Mouse (Mus musculus) stomach, postnatal 0 days (tissue): ENCODE results near the gene Acss1. TPM values are rescaled to one million over a fixed set of nuclear protein-coding genes. Genes with fewer than 3 reads are reported as not detected.

Experiments
- ATAC-seq: fragments of 200-750 bp; cut with Nextera tagmentation; 2 replicates; pipeline ENCODE4 v1.8.0; 2017; ENCODE audit not compliant: low FRiP score, low TSS enrichment
- DNase-seq: peaks from one replicate; pipeline ENCODE4 v3.0.0-alpha.2; 2016; ENCODE audit warnings: low spot score
- H3K27ac ChIP-seq: fragments of 300-500 bp; sonication (generic); replicated peaks from 2 replicates; pipeline ENCODE4 v1.5.1; 2014; ENCODE audit warnings: mild to moderate bottlenecking, control low read depth
- H3K27me3 ChIP-seq: fragments of 300-500 bp; sonication (generic); 2 replicates; pipeline ENCODE4 v1.6.1; 2014; ENCODE audit warnings: low read length; ENCODE audit not compliant: control insufficient read depth, insufficient read depth
- H3K36me3 ChIP-seq: fragments of 300-500 bp; sonication (generic); 2 replicates; pipeline ENCODE4 v1.6.1; 2014; ENCODE audit warnings: low read length, mixed read lengths; ENCODE audit not compliant: control insufficient read depth, insufficient read depth
- H3K4me1 ChIP-seq: fragments of 300-500 bp; sonication (generic); replicated peaks from 2 replicates; pipeline ENCODE4 v1.6.1; 2014; ENCODE audit warnings: antibody characterized with exemption; ENCODE audit not compliant: control insufficient read depth, insufficient read depth
- H3K4me2 ChIP-seq: fragments of 300-500 bp; sonication (generic); replicated peaks from 2 replicates; pipeline ENCODE4 v1.6.1; 2014; ENCODE audit warnings: low read depth, mild to moderate bottlenecking, control low read depth, moderate library complexity
- H3K4me3 ChIP-seq: fragments of 300-500 bp; sonication (generic); 2 replicates; pipeline ENCODE4 v1.5.1; 2014; ENCODE audit warnings: low read depth, low read length, control low read depth
- H3K9ac ChIP-seq: fragments of 300-500 bp; sonication (generic); 2 replicates; pipeline ENCODE4 v1.6.1; 2014; ENCODE audit warnings: mild to moderate bottlenecking, low read length, control low read depth, mixed read lengths
- H3K9me3 ChIP-seq: fragments of 300-500 bp; sonication (generic); 2 replicates; pipeline ENCODE4 v1.6.1; 2016; ENCODE audit warnings: low read length; ENCODE audit not compliant: control insufficient read depth
- CTCF ChIP-seq: IDR thresholded peaks from 2 replicates; pipeline ENCODE4 v1.5.1; 2016; ENCODE audit warnings: antibody characterized with exemption, low read depth, mild to moderate bottlenecking, moderate library complexity
- EP300 ChIP-seq: optimal IDR thresholded peaks from 2 replicates; pipeline ENCODE3; 2016; ENCODE audit warnings: antibody characterized with exemption
- WGBS: fragments of 180-500 bp; shearing (Covaris S2); extraction: QIAGEN DNeasy Blood & Tissue Kit; methylation state at CpG from one replicate; pipeline ENCODE4 v1.1.7; 2014; 5-methylcytosine and 5-hydroxymethylcytosine counted together
- polyA plus RNA-seq: library from polyadenylated mRNA; unstranded; fragments of >200 nt; fragmentation: Nextera tagmentation; extraction: Ambion mirVana; gene quantifications from 2 replicates; pipeline ENCODE4 v1.2.1, GENCODE M21; 2015

The Acss1 gene
- polyA plus RNA-seq, 1 experiment from 2014 or later, result 28.2 TPM

DNA sequence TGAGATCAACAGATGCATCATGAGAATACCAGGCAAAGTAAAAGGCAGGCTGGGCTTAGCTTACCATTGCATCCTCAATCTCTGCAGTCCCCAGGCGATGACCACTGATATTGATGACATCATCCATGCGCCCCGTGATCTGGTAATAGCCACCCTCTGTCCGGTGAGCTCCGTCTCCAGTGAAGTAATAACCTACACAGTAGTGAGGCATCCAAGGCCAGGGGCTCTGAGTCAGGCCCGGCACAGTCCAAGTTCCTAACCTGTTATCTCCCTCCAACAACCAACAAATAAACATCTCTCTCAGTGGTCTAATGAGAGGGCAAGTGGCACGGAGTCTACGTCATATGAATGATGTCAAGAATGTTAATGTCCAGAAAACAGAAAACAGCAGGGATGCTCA, 43.4 kb downstream of the Acss1 start:
- H3K36me3 ChIP-seq, result peaks cover 10% of the 10 kb centered on the region; the same call in 1 of the 2 replicates
- H3K4me3 ChIP-seq, result no peak overlapping the region
- DNase-seq, result no peak
- no peak overlapping the region for H3K4me2 ChIP-seq
- H3K9me3 ChIP-seq, result no peaks in the 10 kb centered on the region
- H3K27ac ChIP-seq, result no peak overlapping the region
- no peaks in the 10 kb centered on the region for H3K4me1 ChIP-seq
- WGBS, result 87% methylated on average over 8 of the region's 8 CpGs
- H3K27me3 ChIP-seq, result no peaks in the 10 kb centered on the region
- no peak for ATAC-seq
- H3K9ac ChIP-seq, result no peak overlapping the region
- TF ChIP-seq EP300 (no peak), CTCF (no peak)

DNA sequence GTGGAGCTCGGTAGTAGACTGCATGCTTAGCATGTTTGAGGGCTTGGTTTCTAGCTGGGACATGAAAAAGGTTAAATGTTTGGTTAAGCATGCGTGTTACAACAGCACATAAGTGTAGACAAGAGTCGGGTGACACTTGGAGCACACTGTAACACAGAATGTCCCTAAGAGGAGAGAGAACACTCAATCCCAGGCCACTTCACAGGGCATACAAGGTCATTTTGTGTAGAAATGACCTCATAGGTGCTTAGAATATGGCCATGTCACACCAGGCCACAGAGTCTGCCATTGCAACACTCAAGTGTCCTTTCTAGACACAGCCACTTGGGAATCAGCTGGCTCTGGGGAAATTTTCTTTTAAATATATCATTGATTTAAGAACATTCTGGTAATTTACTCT, 44.3 kb downstream of the Acss1 start:
- no peak for ATAC-seq
- Histone ChIP-seq H3K9ac (no peak overlapping the region), H3K27ac (no peak overlapping the region), H3K27me3 (no peaks in the 10 kb centered on the region), H3K4me2 (no peak overlapping the region), H3K4me1 (no peaks in the 10 kb centered on the region), H3K9me3 (no peaks in the 10 kb centered on the region), H3K36me3 (peaks cover 10% of the 10 kb centered on the region; the same call in 1 of the 2 replicates), H3K4me3 (no peak overlapping the region)
- no peak for DNase-seq
- 72% methylated on average over 3 of the region's 3 CpGs for WGBS
- TF ChIP-seq EP300, result no peak
- no peak for TF ChIP-seq CTCF

GRCm38 (mm10) chr2:150621698-150622097, 46.6 kb downstream of the Acss1 start:
- Histone ChIP-seq H3K4me3 (no peak overlapping the region), H3K9ac (no peak overlapping the region), H3K36me3 (peaks cover 10% of the 10 kb centered on the region), H3K9me3 (no peaks in the 10 kb centered on the region), H3K4me2 (no peak overlapping the region), H3K27me3 (no peaks in the 10 kb centered on the region), H3K27ac (no peak overlapping the region), H3K4me1 (no peaks in the 10 kb centered on the region)
- ATAC-seq (no peak), DNase-seq (no peak)
- TF ChIP-seq EP300 (no peak), CTCF (no peak)
- WGBS, result 65% methylated on average over 3 of the region's 3 CpGs

DNA sequence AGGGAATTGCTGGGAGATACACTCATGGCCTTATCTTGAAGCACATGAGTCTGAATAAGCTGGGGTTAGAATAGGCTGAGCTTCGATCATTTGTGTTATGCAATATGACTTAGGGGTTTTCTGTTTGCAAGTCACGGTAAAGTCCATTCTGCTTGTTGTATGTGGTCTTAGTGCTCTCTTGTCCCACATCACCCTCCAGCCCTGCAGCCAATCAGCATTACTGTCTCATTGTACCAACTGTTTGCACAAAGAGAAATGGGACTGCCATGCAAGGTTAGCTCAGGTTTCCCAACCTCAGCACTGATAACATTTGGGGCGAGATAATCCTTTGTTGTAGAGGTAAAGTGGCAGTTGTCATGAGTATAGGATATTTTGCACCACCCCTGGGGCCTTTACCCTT, 58.2 kb downstream of the Acss1 start:
- H3K4me1 ChIP-seq, result no peaks in the 10 kb centered on the region; the same call in 1 of the 2 replicates
- no peaks in the 10 kb centered on the region for H3K9me3 ChIP-seq
- no peak overlapping the region for H3K9ac ChIP-seq
- ATAC-seq, result no peak
- H3K36me3 ChIP-seq, result no peaks in the 10 kb centered on the region
- H3K27ac ChIP-seq, result no peak overlapping the region
- 59% methylated on average over 3 of the region's 3 CpGs for WGBS
- no peak for TF ChIP-seq CTCF
- no peak for TF ChIP-seq EP300
- no peak for DNase-seq
- no peak overlapping the region for H3K4me3 ChIP-seq
- H3K4me2 ChIP-seq, result no peak overlapping the region
- no peaks in the 10 kb centered on the region for H3K27me3 ChIP-seq

GRCm38 (mm10) chr2:150608872-150609560, 59.3 kb downstream of the Acss1 start:
- H3K4me2 ChIP-seq, result peak overlapping the region; percentile 90
- TF ChIP-seq EP300 (no peak), CTCF (peak; percentile 95)
- DNase-seq, result peak; percentile 60
- no peaks in the 10 kb centered on the region; the same call in 1 of the 2 replicates for H3K4me1 ChIP-seq
- peak; percentile 32; the same call in 1 of the 2 replicates for ATAC-seq
- H3K9ac ChIP-seq, result peak overlapping the region; percentile 51
- peak overlapping the region; percentile 84 for H3K4me3 ChIP-seq
- 2% methylated on average over 10 of the region's 10 CpGs for WGBS
- no peaks in the 10 kb centered on the region for H3K36me3 ChIP-seq
- no peaks in the 10 kb centered on the region for H3K27me3 ChIP-seq
- H3K9me3 ChIP-seq, result no peaks in the 10 kb centered on the region
- peak overlapping the region; percentile 58 for H3K27ac ChIP-seq

DNA sequence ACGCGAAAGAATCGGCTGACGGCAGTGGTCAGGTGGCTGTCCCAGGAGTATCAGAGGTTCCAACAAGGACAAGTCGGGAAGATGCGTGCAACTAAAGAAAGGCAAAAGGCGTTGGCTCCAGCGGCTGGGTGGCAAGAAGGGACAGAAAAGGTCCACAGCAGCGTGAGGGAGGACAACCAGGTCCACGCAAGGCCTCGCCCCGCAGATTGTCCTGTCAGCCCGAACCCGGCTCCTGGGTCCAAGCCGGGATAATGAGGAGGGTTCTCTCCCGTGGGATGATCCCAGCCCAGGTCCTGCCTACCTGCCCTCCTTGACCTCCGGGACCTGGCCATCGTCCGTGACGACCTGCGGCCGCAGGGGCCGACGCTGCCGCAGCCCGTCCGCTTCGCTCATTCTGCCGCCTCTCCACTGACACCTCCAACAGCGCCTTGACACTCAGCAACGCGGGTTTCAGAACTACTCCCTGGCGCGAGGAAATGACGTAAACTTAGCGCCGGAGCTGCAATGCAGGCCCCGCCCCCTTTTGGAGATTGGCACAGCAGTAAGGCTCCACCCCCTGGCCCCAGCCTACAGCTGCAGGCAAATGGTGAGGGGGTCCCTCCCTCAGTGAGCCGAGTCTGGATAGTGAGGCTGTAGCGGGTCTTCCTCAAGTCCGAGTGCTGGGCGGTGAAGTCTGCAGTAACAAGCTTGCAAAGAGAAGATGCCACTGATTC, 60.1 kb downstream of the Acss1 start, which contains the start of gene Apmap:
Gene Apmap, minus strand, starts transcription at position 481 of the 713 bp plus-strand sequence.
- Histone ChIP-seq H3K4me2 (peak within 1 kb of the TSS; percentile 90), H3K4me3 (peak within 1 kb of the TSS; percentile 84), H3K9ac (peak within 1 kb of the TSS; percentile 90), H3K4me1 (no peaks in the 10 kb centered on the region; the same call in 1 of the 2 replicates), H3K9me3 (no peaks in the 10 kb centered on the region), H3K27me3 (no peaks in the 10 kb centered on the region), H3K27ac (peak within 1 kb of the TSS; percentile 58), H3K36me3 (no peaks in the 10 kb centered on the region)
- no peak for TF ChIP-seq EP300
- TF ChIP-seq CTCF, result peak; percentile 48
- DNase-seq (peak; percentile 97), ATAC-seq (peak; percentile 95)
- WGBS, result 1% methylated on average over 42 of the region's 42 CpGs
